Mouse (Mus musculus) urinary bladder, adult 2 months (tissue): ENCODE results near the gene Fam20c. TPM values are rescaled to one million over a fixed set of nuclear protein-coding genes. Genes with fewer than 3 reads are reported as not detected.

ENCODE experiments used
- DNase-seq: peaks from one replicate; pipeline ENCODE4 v3.0.0; 2022; ENCODE audit warnings: low spot score
- polyA plus RNA-seq: library from polyadenylated mRNA; depleted of rRNA; stranded (reverse); fragments of >200 nt; gene quantifications from 2 replicates; pipeline ENCODE4 v1.2.3, GENCODE M21; 2012; rRNA removed

The Fam20c gene
- 8.1 and 8.9 TPM in 2 replicates for polyA plus RNA-seq

- peak; percentile 80 for DNase-seq
Observed at GRCm38 (mm10) chr5:138754303-138755120, at the start of gene Fam20c. Gene Fam20c, plus strand, starts transcription at chr5:138754514.

DNA sequence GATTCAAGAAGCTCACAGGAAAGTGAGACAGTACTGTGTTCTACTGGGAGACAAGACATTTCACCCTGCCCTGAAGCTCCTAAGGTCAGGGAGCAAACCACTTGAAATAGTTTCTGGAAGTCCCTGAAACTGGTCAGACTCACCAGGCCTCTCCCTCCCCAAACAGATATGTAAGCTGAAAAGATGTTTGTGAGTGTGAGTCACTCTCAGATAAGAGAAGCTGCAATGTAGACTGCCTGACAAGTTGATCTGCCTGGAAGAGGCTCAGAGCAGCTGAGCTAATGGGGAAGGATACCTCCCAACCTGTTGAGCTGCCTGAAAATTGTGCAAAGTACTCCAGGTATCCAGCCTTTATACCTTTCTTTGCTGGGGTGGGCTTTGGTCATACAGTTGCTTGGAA is 46.9 kb upstream of the Fam20c start:
- DNase-seq: no peak

GRCm38 (mm10) chr5:138708591-138708990 is 45.7 kb upstream of the Fam20c start:
- DNase-seq: no peak

DNA sequence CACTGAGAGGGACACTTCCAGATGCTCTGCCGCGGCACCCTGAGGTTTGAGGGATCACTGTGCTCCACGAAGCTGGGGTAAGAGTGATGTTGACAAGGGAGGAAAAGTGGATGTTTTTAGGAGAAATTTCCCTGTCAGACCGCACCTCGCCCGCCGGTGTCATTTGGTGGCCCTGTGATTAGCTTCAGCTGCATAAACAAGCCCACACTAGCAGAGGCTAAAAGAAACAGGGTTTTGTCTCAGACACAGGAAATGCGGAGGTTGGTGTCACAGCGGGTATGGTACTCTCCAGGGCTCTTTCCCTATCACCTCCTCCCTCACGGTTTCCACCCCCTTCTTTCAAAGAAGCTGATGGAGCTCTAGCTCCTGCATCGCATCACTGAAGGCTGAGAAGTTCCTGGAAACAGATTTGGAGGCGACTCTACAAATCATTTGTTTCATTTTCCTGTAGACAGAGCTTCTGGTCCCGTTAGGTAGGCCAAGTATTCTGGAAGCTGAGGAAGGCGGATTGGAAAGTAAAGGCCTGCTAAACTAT is 38.7 kb upstream of the Fam20c start:
- no peak for DNase-seq

DNA sequence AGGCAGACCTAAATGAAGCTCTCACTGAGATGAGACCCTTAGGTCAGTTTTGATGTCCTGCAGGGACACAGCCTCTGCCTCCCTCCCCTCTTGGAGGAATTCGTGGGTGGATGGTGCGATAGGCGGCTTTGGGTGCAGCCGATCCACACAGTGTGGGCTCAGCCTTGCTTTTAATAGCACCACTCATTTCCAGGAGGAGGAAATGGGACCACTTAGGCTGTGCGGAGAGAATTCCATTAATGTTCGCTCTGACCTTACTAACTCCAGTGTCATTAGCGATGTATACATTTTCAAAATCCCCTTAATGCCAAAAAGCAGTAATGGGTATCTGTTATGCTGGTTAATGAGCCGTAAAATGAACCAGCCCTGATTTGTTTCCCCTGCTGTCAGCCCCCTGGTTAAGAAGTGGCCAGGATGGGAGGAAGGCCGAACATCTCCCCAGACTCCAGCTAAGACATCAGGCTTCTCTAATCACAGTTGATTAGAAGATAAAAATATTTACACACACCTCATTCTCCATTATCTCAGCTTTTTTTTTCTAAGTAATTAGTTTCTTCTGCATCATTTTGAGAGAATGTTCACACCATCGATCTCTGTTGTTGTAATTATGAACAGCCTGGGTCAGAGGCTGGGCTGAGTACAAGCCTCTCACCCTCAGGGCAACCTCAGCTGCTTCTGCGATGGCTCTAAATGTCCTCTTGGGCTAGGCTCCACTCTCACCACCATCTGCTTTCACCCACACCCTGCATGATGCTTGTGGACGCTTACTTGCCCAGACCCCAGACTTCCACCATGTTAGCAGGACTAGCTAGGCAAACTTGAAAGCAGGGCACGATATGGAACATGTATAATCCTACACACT is 33.8 kb upstream of the Fam20c start:
- DNase-seq: no peak

DNA sequence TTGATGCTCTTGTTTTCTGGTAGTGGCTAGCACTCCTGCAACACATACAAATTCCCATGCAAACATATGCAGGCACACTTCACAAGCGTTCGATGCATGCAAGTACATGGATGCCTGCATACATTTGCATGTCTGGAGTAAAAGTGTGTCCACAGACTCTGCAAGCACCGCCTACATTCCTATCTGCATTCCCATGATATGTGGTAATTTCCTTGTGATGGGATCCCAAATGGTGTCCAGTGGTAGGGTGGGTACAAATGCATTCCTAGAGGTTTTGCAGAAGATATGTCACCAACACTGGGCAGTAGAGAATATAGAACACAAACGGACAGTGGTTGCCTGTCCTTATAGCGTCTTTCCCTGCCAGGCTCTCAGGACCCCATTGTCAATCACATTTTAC is 29.9 kb upstream of the Fam20c start:
- DNase-seq: no peak

GRCm38 (mm10) chr5:138725151-138725550 is 29.2 kb upstream of the Fam20c start:
- DNase-seq: no peak

GRCm38 (mm10) chr5:138730863-138731262 is 23.5 kb upstream of the Fam20c start:
- no peak for DNase-seq

DNA sequence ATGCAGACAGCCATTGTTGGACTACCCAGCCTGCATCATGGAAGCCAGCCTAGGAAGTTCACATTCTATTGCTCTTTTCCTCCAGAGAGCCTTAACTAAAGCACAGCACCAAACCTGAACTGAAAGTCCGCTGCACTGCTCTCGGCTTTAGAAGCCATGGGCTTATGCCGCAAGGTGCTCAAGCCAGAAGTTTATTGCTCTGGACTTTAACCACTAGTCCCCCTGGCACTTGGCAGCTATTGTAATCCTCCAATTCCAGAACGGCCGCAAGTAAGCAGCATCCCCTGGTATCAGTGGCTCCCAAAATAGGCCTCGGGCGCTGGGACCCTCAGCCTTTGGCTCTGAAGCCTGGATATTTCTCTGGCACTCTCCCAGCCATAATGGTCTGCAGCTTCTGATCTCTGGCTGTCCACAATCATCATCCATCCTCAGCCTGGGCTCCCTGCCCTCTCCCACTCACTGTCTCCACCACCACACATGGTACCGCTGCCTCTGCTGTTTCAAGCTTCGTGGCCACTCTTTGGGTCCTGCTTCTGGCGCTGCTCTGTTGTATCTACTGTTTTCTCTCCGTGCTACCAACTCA is 20.9 kb upstream of the Fam20c start:
- DNase-seq: no peak

DNA sequence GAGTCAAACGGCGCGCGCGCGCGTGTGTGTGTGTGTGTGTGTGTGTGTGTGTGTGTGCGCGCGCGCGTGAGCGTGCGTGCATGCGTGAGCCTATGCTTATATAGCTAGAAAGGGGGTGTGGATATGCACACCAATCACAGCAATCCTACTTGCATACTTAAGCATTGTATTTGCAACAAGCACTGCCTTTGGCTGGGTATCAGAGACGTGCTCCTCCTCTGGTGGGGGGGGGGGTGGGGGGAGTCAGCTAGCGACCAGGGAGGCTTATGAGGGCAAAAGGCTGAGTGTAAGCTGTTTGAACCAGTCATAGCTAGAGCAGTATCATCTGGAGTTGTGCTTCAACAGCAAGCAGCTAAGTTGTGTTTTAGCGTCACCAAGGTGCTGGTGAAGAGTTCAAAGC is 20.3 kb upstream of the Fam20c start:
- no peak for DNase-seq

- no peak for DNase-seq
Observed at GRCm38 (mm10) chr5:138735201-138735757, 19.0 kb upstream of the Fam20c start.

GRCm38 (mm10) chr5:138740150-138740549 is 14.2 kb upstream of the Fam20c start:
- DNase-seq: no peak

- DNase-seq: no peak
Observed at GRCm38 (mm10) chr5:138741516-138741915, 12.8 kb upstream of the Fam20c start.

- DNase-seq: no peak
Observed at GRCm38 (mm10) chr5:138742281-138742680, 12.0 kb upstream of the Fam20c start.

DNA sequence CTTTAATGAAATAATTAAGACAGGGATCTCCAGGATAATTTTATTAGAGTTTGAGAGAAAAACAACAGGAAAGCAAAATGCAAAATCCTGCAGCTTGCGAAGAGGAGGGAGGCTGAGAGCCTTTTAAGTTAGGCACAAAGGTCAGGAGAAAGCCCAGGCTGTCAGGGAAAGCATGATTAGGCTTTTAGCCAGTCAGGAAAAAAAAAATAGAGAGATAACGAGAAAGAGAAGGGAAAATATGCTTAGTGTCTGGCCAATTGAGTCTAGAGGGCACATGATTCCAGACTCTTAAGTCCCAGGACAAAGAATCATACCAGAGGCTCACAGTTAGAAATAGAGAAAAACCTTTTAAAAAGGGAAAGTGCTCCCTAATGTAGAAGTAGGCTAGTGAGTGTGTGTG is 10.7 kb upstream of the Fam20c start:
- no peak for DNase-seq

- DNase-seq: no peak
Observed at GRCm38 (mm10) chr5:138745378-138746099, 8.8 kb upstream of the Fam20c start.

- no peak for DNase-seq
Observed at GRCm38 (mm10) chr5:138753269-138753668, 1.0 kb upstream of the Fam20c start.

GRCm38 (mm10) chr5:138753946-138754302 is 390 bp upstream of the Fam20c start:
- DNase-seq: no peak

- no peak for DNase-seq
Observed at GRCm38 (mm10) chr5:138755121-138755452, 773 bp downstream of the Fam20c start.

DNA sequence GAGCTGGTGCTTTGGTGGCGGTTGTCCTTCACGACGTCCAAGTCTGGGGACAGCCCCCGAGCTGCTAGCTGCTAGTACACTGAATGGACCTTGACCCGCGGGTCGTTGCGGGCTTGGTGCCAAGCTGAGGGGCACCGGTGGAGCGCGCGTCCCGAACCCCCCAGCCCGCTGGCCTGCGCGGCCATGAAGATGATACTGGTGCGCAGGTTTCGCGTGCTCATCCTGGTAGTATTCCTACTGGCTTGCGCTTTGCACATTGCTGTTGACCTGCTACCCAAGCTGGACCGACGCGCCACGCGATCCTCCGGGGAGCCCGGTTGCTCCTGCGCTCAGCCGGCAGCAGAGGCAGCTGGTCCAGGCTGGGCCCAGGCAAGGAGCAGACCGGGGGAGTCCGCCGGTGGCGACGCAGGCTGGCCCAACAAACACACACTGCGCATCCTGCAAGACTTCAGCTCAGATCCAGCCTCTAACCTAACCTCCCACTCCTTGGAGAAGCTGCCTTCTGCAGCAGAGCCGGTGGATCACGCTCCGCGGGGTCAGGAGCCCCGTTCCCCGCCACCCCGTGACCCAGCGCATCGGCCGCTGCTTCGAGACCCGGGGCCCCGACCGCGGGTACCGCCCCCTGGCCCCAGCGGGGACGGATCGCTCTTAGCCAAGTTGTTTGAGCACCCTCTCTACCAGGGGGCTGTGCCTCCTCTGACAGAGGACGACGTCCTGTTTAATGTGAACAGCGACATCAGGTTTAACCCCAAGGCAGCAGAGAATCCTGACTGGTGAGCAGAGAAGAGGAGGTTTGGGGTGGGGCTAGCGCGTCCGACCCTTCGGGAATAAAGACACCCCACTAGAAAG is 1.4 kb downstream of the Fam20c start:
- peak; percentile 30 for DNase-seq
